Mouse (Mus musculus) kidney, adult 8-10 months (tissue): ENCODE data around the gene Fam155a.
A peak's percentile ranks its signal among the peaks of the same experiment; 100 is the strongest.

Experiments
- DNase-seq, 2 experiments: peaks; one replicate each; pipeline ENCODE4 v3.0.0; 2022

Fam155a gene

GRCm38 (mm10) chr8:9252991-9253390 is 518.0 kb downstream of the Fam155a start:
- DNase-seq, result no peak

DNA sequence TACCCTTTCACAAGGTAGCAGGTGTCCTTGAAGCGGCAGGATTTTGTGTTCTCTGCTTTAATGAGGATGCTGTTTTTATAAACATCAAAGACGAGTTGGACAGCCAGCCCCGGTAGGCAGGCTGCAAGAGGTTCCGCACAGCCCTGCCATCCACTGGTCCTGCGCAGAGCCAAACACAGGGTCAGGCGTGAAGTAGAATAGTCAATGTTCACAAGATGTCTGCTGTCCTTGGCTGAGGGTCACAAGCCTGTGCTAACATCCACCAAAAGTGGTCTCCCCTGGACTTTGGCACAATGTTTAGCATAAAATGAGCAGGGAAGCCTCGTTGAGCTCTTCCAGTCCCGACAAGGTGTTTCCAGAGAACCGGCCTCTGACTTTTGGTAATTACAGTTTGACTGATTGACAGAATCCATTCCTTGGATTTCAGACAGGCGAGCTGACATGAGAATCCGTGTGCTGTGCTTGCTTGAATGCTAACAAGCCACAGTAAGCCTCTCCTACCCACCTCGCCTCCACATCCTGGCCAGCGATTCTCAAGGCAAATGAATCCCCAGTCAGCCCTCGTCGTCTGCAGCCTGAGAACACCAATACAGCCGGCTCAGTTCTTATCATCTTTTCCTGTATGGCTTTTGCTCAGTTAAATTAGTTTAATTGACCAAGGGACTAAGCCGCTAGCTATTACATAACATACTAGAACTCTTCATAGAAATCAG is 522.7 kb downstream of the Fam155a start:
- DNase-seq, result no peak

DNA sequence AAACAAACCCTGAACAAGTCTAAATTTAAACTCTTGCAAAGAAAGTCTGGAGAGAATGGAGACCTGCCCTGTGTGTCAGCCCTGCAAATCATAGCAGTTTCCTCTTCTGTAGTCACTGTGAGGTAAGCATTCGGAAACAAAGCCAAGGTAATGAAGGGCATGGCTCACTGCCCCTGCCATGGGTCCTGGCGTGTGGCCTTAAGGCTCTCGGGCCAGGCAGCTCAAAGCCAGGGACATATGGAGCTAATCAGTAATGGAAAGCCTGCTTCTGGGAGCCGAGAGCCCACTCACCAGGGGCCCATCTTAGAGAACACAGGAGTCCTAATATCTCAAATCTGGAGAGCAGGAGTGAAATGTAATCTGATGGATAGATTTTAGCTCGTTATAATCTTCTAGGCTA is 525.0 kb downstream of the Fam155a start:
- no peak for DNase-seq

GRCm38 (mm10) chr8:9240996-9241395 is 530.0 kb downstream of the Fam155a start:
- no peak for DNase-seq

DNA sequence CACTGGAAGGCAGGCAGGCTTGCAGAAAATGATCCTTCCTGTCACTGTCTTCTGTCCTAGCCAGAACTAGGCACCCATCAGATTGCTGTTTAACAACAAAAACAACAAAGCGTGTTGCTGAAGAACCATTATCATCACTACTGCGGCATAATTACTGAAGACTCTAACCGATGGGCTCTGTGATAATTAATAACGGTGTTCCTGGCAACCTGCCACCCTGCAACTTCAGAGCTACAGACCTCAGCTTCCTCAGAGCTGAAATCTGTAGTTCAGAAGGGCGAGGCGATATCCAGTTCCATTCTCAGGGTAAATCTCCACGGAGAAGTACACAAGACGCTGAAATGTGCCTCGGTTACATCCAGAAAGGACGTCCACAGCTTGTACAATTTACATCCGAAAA is 531.2 kb downstream of the Fam155a start:
- no peak for DNase-seq

- no peak for DNase-seq
These were observed 532.0 kb downstream of the Fam155a start for GRCm38 (mm10) chr8:9238974-9239373.

GRCm38 (mm10) chr8:9233326-9233919 is 537.5 kb downstream of the Fam155a start:
- peak; percentile 67 to 88 for DNase-seq

GRCm38 (mm10) chr8:9227779-9228464 is 543.0 kb downstream of the Fam155a start:
- DNase-seq, result peak; percentile 15 to 45

DNA sequence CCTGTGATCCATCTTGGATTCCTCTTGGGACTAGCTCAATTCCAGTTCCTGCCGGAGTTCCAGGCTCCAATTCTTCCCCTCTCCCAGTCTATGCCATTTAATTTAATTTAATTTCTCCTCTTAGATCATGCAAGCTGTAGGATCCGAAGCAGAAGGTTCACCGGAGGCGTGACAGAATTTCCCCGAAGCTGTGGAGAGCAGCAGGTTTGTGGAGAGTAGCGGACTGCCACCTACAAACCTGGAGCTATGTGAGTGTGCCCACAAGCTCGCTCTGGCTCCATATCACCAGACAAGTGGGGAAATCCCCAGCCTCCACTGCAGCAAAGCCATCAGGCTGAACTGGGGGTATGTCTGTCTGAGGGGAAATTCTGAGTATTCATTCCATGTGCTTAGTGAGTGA is 544.2 kb downstream of the Fam155a start:
- DNase-seq, result no peak

- DNase-seq, result no peak
These were observed 559.2 kb downstream of the Fam155a start for GRCm38 (mm10) chr8:9211751-9212150.

GRCm38 (mm10) chr8:9207505-9208051 is 563.4 kb downstream of the Fam155a start:
- DNase-seq, result no peak

- DNase-seq, result no peak
These were observed 566.5 kb downstream of the Fam155a start for GRCm38 (mm10) chr8:9204345-9205067.

- DNase-seq, result no peak
These were observed 570.9 kb downstream of the Fam155a start for GRCm38 (mm10) chr8:9200099-9200498.

DNA sequence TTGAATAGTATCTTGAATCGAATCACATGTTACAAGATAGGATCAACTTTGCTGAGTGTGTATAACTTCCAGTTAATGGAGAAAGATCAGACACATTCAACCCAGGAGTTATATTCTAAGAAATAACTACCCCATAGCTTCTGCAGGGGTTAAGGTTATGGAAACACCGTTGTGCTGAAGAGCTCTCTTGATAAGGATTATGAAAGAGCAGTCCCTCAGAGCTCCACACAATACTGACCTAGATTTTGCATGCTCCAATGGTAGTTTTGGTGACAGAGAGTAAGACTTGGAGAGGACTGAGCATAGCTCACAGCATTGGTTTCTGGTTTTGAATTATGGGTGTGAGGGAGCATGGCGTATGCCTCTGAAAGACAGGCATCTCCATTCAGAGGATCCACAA is 579.3 kb downstream of the Fam155a start:
- no peak for DNase-seq

DNA sequence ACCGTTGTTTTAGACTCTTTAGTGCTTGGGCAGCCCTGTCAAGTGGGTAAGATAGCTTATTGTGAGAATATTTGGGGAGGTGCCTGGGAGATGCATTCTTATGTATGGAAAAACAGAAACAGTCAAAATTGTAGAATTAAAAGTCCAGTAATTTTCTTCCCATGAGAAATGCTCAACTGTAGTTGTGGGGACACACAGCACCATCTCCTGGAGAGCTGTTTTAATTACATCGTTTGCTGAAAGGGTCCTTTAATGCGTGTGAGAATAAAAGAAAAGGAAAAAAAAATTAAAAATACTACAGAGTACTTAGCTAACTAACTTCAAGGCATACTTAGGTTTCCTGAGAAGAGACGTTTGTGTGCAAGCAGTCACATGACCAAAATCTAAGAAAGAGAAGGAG is 582.3 kb downstream of the Fam155a start:
- no peak for DNase-seq

GRCm38 (mm10) chr8:9185200-9185599 is 585.8 kb downstream of the Fam155a start:
- no peak for DNase-seq

GRCm38 (mm10) chr8:9182461-9182860 is 588.5 kb downstream of the Fam155a start:
- DNase-seq, result no peak

GRCm38 (mm10) chr8:9180686-9181315 is 590.2 kb downstream of the Fam155a start:
- no peak for DNase-seq

DNA sequence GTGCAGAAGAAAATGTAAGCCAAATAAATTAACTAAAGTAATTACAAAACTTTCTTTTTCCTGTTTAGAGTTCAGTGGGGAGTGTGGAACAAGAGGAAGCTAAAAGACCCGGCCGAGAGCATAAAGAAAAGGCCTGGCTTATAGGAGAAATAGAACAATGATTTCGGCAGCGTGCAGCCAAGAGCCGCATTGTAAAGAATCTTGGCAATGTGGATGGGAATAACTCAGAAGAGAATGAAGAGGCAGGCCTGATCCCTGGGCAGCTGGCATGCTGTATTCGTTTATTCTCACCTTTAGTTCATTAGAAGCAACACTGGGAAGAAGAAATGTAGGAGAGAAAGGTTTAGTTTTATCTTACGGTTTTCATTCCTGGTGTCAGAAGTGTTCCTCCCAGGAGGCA is 594.0 kb downstream of the Fam155a start:
- DNase-seq, result no peak

DNA sequence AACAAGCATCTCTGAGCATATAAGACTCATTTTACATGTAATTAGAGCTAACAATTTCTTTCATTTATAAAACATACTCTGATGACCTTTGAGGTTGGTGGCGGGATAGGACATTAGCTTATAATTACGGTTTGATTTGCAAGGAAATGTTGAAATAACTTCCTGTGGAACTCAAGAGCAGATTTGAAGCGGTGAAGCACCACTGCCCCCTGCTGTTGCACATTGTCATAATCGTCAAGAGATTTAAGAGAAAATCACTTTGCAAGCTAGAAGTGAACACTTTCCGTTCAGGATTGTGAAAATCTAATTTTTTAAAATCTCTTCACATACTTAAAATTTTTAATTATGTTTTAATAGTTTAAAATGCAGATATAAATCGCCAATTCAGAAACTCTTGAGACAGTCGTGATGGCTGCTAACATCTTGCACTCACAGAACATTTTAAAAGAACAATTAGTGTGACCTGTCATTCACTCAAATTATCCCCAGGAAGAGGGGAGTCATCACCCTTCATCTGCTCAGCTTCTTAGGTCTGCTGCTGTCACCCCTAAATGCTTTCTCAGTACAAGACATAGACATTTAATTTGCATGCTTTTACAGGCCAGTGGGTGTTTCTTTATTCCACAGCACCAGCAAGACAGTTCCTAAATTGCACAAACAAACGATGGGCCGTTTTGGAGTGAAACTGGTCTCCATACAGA is 595.9 kb downstream of the Fam155a start:
- DNase-seq, result peak; percentile 14 to 73

- no peak for DNase-seq
These were observed 599.1 kb downstream of the Fam155a start for GRCm38 (mm10) chr8:9171848-9172247.

- peak in 1 of 2 experiments; percentile 7 for DNase-seq
These were observed 603.0 kb downstream of the Fam155a start for GRCm38 (mm10) chr8:9167995-9168394.
